Mouse (Mus musculus): Measurements from ENCODE around the gene Plg.

Gene Plg

DNA sequence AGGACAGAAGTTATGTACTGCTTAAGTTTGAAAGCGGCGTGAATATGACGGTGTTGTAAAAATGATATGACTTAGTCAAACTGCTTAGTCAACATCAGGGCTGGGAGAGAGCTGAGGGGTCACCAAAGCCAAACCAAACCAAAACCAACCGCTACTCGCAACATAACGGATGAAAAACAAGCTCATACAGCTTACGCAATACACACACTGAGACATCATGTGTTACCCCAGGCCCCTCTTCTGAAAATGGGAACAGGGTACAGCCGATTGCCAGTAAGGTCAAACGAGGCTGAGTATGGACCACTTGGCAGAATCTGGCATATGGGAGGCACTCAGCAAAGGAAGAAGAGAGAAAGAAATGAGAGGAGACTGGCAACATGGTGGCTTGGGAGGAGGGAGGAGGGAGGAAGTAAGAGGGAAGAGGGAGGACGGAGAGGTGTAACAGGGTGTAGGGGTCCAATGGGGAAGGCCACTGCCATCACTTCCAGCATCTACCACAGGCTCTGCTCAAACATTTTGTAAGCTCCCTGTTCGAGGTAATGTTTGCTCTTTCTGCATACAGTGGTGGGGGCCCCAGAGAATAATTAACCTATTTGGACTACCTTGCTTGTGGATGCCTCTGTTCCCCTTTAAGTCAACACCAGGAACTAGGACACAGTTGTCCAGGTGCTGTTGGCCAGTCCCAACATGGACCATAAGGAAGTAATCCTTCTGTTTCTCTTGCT lies at the start of gene Plg:
Plg (plus strand) TSS at position 628 of the 725 bp plus-strand sequence.
- DNase-seq (ENCODE audit: extremely low read depth, low read depth, low spot score): no peak

DNA sequence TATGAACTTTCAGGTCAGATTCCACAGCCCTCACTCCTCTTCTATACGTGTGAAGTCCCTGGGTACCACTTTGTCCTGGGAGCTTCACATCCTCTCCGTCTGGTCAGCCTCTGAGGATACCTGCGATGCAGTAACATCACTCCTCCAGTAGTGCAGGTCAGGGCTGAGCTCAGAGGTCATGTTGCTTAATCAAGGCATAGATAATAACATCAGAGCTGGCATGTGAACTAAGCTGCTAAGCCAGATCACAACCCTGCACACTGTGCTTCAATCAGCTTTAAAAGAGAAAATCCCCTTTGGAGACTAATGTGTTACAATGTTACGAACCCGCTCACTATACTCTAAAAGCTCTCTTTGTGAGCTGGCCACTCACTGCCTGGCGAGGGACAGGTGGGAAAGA lies 43.3 kb upstream of the Plg start:
- DNase-seq (ENCODE audit: extremely low read depth, low read depth, low spot score): no peak

DNA sequence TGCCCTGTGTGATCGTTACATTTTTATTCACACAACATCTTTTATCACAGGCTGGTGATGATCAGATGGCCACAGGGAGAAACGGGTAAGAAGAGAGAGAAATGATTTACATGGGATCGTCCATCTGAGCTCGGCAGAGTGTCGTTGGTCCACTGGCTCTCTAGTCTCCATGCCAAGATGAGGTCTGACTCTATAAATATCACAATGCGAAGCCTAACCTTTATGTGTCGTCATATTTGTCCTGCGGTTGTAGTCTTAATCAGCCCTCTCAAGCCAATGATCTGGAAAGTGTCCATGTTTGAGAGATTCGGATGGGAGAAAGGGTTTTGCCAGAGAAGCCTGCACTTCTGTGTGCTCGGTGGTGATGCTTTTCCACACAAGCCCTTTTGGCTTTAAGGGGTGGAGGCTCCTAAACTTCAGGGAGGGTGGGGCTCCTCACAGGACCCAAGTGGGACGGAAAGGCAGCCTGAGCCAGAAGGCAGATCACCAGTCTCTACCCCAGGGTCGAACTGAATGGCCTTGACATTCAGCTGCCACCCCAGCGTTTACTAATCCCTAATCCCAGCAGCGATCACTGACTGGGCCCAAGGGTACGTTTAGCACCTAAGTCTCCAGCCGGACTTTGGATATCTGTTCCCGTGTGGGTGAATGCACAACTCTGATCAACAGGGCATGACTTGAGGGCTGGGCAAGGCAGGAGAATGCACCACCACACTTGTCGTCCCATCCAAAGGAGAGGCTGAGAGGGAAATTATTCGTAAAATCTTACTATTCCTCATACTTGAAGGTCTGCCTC lies 42.1 kb upstream of the Plg start:
- DNase-seq (ENCODE audit: extremely low read depth, low read depth, low spot score): no peak

- DNase-seq (ENCODE audit: extremely low read depth, low read depth, low spot score): no peak
Observed at GRCm38 (mm10) chr17:12337156-12337555, 41.3 kb upstream of the Plg start.

DNA sequence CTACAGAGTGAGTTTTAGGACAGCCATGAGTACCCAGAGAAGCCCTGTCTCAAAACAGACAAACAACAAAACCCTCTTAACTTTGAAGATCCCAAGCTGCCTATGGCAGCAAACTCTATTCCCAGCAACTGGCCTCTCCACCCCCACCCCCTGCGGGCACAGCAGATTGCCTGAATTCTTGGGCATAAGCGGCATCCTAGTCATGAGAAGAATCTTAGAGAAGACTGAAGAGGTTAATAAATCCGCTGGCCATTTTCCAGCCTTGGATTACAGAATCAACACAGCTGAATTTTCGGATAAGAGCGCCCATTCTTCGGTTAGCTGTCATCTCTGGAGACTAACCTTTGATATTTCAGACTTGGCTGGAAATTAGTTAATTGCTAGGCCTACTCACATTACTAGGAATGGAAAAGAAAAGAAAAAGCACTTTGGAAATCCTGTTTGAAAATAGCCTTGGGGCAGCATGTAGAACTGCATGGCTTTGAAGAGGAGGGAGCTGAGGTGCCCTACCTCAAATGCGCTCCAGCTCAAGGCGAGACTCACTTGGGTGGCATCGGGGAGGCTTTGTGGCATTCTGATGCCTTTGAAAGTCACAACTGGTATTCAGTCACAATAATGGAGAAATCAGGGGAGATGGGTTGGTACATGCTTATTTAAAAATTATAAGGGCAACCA lies 34.6 kb upstream of the Plg start:
- no peak for DNase-seq (ENCODE audit: extremely low read depth, low read depth, low spot score)

GRCm38 (mm10) chr17:12347462-12347861 lies 30.9 kb upstream of the Plg start:
- DNase-seq (ENCODE audit: extremely low read depth, low read depth, low spot score): no peak

GRCm38 (mm10) chr17:12351564-12351963 lies 26.8 kb upstream of the Plg start:
- no peak for DNase-seq (ENCODE audit: extremely low read depth, low read depth, low spot score)

- DNase-seq (ENCODE audit: extremely low read depth, low read depth, low spot score): no peak
Observed at GRCm38 (mm10) chr17:12352781-12353180, 25.6 kb upstream of the Plg start.

DNA sequence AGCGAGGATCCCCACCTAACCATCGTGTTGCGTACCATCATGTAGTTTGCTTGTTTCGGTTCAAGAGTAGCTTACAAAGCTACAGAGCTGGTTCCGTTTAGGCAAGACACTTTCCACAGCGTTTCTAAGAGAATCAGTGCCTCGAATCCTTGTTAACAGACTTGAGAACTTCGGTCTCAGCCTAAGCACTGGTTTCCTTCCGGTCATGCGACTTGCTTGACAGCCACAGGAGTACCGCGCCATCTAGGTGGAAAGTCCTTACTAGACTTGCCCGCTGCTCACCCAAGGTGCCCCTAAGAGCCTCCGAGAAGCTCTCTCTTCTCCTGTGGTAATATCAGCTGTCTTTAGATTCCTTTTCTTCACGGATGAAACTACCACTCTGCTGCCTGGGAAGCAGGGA lies 18.5 kb upstream of the Plg start:
- no peak for DNase-seq (ENCODE audit: extremely low read depth, low read depth, low spot score)

GRCm38 (mm10) chr17:12363601-12364425 lies 14.6 kb upstream of the Plg start:
- DNase-seq (ENCODE audit: extremely low read depth, low read depth, low spot score): no peak

GRCm38 (mm10) chr17:12364426-12364735 lies 14.0 kb upstream of the Plg start:
- DNase-seq (ENCODE audit: extremely low read depth, low read depth, low spot score): no peak

GRCm38 (mm10) chr17:12367373-12367930 lies 11.0 kb upstream of the Plg start:
- no peak for DNase-seq (ENCODE audit: extremely low read depth, low read depth, low spot score)

DNA sequence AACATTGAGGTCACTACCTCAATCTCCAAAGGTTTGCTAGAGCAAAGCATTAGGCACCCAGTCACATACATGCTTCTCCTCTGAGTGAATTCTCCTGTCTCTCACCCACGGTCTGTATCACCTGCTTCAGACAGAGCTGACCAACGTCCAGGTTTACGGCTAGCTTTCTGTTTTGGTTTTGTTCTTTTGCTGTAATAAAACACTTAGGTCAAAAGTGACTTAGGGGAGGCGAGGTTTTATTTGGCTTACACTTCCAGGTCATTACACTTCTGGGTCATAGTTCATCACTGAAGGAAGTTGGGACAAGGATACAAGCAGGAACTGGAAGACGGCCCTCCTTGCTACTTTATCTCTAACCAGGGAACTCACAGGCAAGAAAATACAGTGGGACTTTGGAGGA lies 9.0 kb upstream of the Plg start:
- no peak for DNase-seq (ENCODE audit: extremely low read depth, low read depth, low spot score)

- DNase-seq (ENCODE audit: extremely low read depth, low read depth, low spot score): no peak
Observed at GRCm38 (mm10) chr17:12370289-12370688, 8.1 kb upstream of the Plg start.

DNA sequence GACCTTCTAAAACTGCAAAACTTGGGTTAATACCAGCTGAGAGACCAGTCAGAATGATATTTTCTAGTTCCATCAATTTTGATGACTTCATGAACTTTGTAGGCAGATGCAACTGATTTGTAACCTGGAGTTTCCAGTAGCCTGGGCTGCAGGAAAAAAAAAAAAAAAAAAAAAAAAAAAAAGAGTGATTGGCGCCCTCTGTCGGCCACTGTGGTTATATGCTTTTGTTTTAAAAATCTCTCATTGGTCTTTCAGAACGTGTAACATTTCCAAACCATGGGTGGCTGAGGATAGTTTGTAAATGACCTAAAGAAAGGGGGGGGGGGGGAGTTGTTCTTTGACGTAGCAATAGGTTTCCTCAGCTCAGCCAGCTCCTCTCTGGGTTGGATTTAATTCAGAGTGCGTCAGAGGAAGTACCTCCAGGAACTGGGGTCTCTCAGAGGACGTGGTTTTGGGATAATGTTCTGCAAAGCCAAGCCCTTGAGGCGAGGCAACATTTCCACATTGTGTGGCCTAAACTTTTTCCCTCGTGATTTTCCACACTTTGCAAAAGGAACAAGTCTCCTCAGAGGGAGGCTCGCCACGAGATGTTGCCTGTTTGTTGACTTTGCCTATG lies 7.0 kb upstream of the Plg start:
- DNase-seq (ENCODE audit: extremely low read depth, low read depth, low spot score): no peak

DNA sequence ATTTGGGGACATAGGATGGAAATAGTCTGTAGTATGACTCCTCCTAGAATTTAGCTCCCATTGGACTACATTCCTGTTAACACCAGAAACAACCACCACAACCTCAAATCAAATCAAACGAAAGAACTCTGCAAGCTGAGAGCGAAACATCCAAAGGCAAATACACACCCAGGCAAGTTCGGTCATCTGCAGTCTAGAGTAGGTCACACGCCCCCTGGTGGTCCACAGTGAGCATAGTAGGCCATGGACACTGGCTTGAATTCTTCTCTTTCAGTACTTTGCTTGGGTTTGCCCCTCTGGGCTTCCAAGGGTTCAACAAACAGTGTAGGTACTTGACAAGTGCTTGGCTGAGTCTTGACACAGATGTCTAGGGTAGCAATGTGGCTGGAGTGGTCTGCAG lies 6.4 kb upstream of the Plg start:
- DNase-seq (ENCODE audit: extremely low read depth, low read depth, low spot score): no peak

GRCm38 (mm10) chr17:12373601-12374144 lies 4.7 kb upstream of the Plg start:
- no peak for DNase-seq (ENCODE audit: extremely low read depth, low read depth, low spot score)

GRCm38 (mm10) chr17:12380287-12380686 lies 1.9 kb downstream of the Plg start:
- DNase-seq (ENCODE audit: extremely low read depth, low read depth, low spot score): no peak

DNA sequence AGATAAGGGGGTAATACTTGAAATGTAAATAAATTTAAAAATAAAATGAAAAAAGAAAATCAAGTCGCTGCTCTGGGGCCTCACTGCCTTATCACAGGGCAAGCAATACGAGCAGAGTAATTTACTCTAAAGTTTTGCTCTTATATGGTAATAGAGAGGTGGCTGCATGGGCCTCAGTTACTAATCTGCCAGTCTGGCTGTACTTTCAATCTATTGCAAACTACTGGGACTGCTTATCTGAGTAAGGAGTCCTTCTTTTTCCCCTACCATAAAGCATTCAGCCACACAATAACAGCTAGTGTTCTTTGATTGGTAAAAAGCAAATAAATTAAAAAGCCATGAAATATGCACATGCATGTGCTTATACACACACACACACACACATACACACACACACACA lies 3.2 kb downstream of the Plg start:
- DNase-seq (ENCODE audit: extremely low read depth, low read depth, low spot score): no peak

DNA sequence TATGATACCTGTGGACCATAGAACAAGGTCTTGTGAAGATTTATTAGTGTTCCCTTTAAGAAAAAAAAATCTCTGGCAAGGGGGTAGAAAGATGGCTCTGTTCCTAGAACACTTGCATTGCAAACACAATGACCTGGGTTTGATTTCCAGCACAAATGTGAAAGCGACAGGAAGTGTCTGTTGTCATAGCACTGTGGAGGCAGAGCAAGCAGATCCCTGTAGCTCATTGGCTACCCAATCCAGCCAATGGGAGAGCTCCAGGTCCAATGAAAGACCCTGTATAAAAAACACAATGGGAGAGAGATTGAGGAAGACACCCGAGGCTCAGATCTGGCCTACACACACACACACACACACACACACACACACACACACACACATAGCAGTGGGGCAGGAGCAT lies 4.1 kb downstream of the Plg start:
- DNase-seq (ENCODE audit: extremely low read depth, low read depth, low spot score): no peak

Data from fat pad, adult 2 months (tissue).